Mouse (Mus musculus): ENCODE measurements around the gene Usf2. TPM values are rescaled to one million over a fixed set of nuclear protein-coding genes. Genes with fewer than 3 reads are reported as not detected.
"Not testable (repeated sequence)": the region's sequence is repeated elsewhere in the genome, so short reads cannot be mapped to it uniquely, and the experiment has no call there.

Usf2 gene
- polyA plus RNA-seq, 1 experiment from 2014 or later, result 13.3 TPM

GRCm38 (mm10) chr7:30956357-30956751, 249 bp downstream of the Usf2 start:
- Histone ChIP-seq H3K9ac (ENCODE audit: low read depth, low read length) (peak overlapping the region; percentile 100), H3K27me3 (replicated peaks; ENCODE audit: control insufficient read depth, insufficient read depth, low read length) (no peaks in the 10 kb centered on the region), H3K27ac (ENCODE audit: low read depth, low read length) (peak overlapping the region; percentile 99), H3K4me1 (replicated peaks; ENCODE audit: control insufficient read depth, insufficient read depth, low read length) (peaks cover 4% of the 10 kb centered on the region; the same call in 1 of the 2 replicates), H3K4me3 (ENCODE audit: low read depth, low read length) (peak overlapping the region; percentile 92), H3K36me3 (ENCODE audit: control insufficient read depth, insufficient read depth) (peaks cover 55% of the 10 kb centered on the region), H3K4me2 (replicated peaks; ENCODE audit: low read depth) (peak overlapping the region; percentile 92), H3K9me3 (ENCODE audit: control insufficient read depth) (no peaks in the 10 kb centered on the region)
- TF ChIP-seq CTCF (IDR thresholded peaks at IDR 0.05; ENCODE audit: low read depth), result no peak
- WGBS, result 2% methylated on average over 30 of the region's 49 CpGs
- ATAC-seq, result peak; percentile 45

- peak; percentile 95 for TF ChIP-seq CTCF (IDR thresholded peaks at IDR 0.05; ENCODE audit: low read depth)
- H3K27me3 ChIP-seq (replicated peaks; ENCODE audit: control insufficient read depth, insufficient read depth, low read length), result no peaks in the 10 kb centered on the region
- no peaks in the 10 kb centered on the region for H3K9me3 ChIP-seq (ENCODE audit: control insufficient read depth)
- H3K36me3 ChIP-seq (ENCODE audit: control insufficient read depth, insufficient read depth), result peaks cover 55% of the 10 kb centered on the region
- ATAC-seq, result peak; percentile 66
- peaks cover 4% of the 10 kb centered on the region; the same call in 1 of the 2 replicates for H3K4me1 ChIP-seq (replicated peaks; ENCODE audit: control insufficient read depth, insufficient read depth, low read length)
- WGBS, result under 1% methylated on average over 57 of the region's 64 CpGs
- H3K9ac ChIP-seq (ENCODE audit: low read depth, low read length), result peak overlapping the region; percentile 100
- peak overlapping the region; percentile 92 for H3K4me3 ChIP-seq (ENCODE audit: low read depth, low read length)
- H3K4me2 ChIP-seq (replicated peaks; ENCODE audit: low read depth), result peak overlapping the region; percentile 92
- H3K27ac ChIP-seq (ENCODE audit: low read depth, low read length), result peak overlapping the region; percentile 99
These were observed 833 bp downstream of the Usf2 start for GRCm38 (mm10) chr7:30955584-30956356.

- H3K9ac ChIP-seq (ENCODE audit: low read depth, low read length), result no peak overlapping the region
- H3K27ac ChIP-seq (ENCODE audit: low read depth, low read length), result no peak overlapping the region
- no peak for TF ChIP-seq CTCF (IDR thresholded peaks at IDR 0.05; ENCODE audit: low read depth)
These were observed 1.6 kb downstream of the Usf2 start for GRCm38 (mm10) chr7:30954971-30955520.

GRCm38 (mm10) chr7:30954036-30954435, 2.6 kb downstream of the Usf2 start:
- 75% methylated on average over 3 of the region's 3 CpGs for WGBS
- Histone ChIP-seq H3K4me2 (replicated peaks; ENCODE audit: low read depth) (no peak overlapping the region), H3K27ac (ENCODE audit: low read depth, low read length) (no peak overlapping the region), H3K4me3 (ENCODE audit: low read depth, low read length) (no peak overlapping the region), H3K9ac (ENCODE audit: low read depth, low read length) (no peak overlapping the region), H3K27me3 (replicated peaks; ENCODE audit: control insufficient read depth, insufficient read depth, low read length) (no peaks in the 10 kb centered on the region), H3K9me3 (ENCODE audit: control insufficient read depth) (no peaks in the 10 kb centered on the region), H3K36me3 (ENCODE audit: control insufficient read depth, insufficient read depth) (peaks cover 54% of the 10 kb centered on the region), H3K4me1 (replicated peaks; ENCODE audit: control insufficient read depth, insufficient read depth, low read length) (peaks cover 4% of the 10 kb centered on the region; the same call in 1 of the 2 replicates)
- ATAC-seq, result no peak
- TF ChIP-seq CTCF (IDR thresholded peaks at IDR 0.05; ENCODE audit: low read depth), result peak; percentile 14; the same call in 1 of the 2 replicates

More at GRCm38 (mm10) chr7:30954971-30955520, 1.6 kb downstream of the Usf2 start:
- Histone ChIP-seq H3K4me2 (replicated peaks; ENCODE audit: low read depth) (peak overlapping the region; percentile 92), H3K4me3 (ENCODE audit: low read depth, low read length) (peak overlapping the region; percentile 92), H3K4me1 (replicated peaks; ENCODE audit: control insufficient read depth, insufficient read depth, low read length) (peaks cover 4% of the 10 kb centered on the region; the same call in 1 of the 2 replicates), H3K27me3 (replicated peaks; ENCODE audit: control insufficient read depth, insufficient read depth, low read length) (no peaks in the 10 kb centered on the region), H3K36me3 (ENCODE audit: control insufficient read depth, insufficient read depth) (peaks cover 56% of the 10 kb centered on the region), H3K9me3 (ENCODE audit: control insufficient read depth) (no peaks in the 10 kb centered on the region)
- no peak for ATAC-seq
- 81% methylated on average over 12 of the region's 12 CpGs for WGBS

GRCm38 (mm10) chr7:30953459-30953858, 3.1 kb downstream of the Usf2 start:
- Histone ChIP-seq H3K9me3 (ENCODE audit: control insufficient read depth) (no peaks in the 10 kb centered on the region), H3K4me2 (replicated peaks; ENCODE audit: low read depth) (no peak overlapping the region), H3K27ac (ENCODE audit: low read depth, low read length) (no peak overlapping the region), H3K9ac (ENCODE audit: low read depth, low read length) (no peak overlapping the region), H3K36me3 (ENCODE audit: control insufficient read depth, insufficient read depth) (peaks cover 52% of the 10 kb centered on the region), H3K4me3 (ENCODE audit: low read depth, low read length) (no peak overlapping the region), H3K4me1 (replicated peaks; ENCODE audit: control insufficient read depth, insufficient read depth, low read length) (peaks cover 2% of the 10 kb centered on the region; the same call in 1 of the 2 replicates), H3K27me3 (replicated peaks; ENCODE audit: control insufficient read depth, insufficient read depth, low read length) (no peaks in the 10 kb centered on the region)
- no peak for TF ChIP-seq CTCF (IDR thresholded peaks at IDR 0.05; ENCODE audit: low read depth)
- no peak for ATAC-seq
- 85% methylated on average over 6 of the region's 6 CpGs for WGBS

- 95% methylated on average over 16 of the region's 16 CpGs for WGBS
- ATAC-seq, result no peak
These were observed 4.0 kb downstream of the Usf2 start for GRCm38 (mm10) chr7:30952441-30953265.

GRCm38 (mm10) chr7:30949902-30950301, 6.7 kb downstream of the Usf2 start:
- not testable (repeated sequence) for H3K4me3 ChIP-seq (ENCODE audit: low read depth, low read length); H3K9ac ChIP-seq (ENCODE audit: low read depth, low read length); H3K27ac ChIP-seq (ENCODE audit: low read depth, low read length); H3K4me2 ChIP-seq (replicated peaks; ENCODE audit: low read depth); H3K27me3 ChIP-seq (replicated peaks; ENCODE audit: control insufficient read depth, insufficient read depth, low read length); ATAC-seq; H3K9me3 ChIP-seq (ENCODE audit: control insufficient read depth); H3K4me1 ChIP-seq (replicated peaks; ENCODE audit: control insufficient read depth, insufficient read depth, low read length)
- peaks cover 55% of the 10 kb centered on the region for H3K36me3 ChIP-seq (ENCODE audit: control insufficient read depth, insufficient read depth)
- WGBS, result 85% methylated on average over 3 of the region's 3 CpGs

More at GRCm38 (mm10) chr7:30952441-30953265, 4.0 kb downstream of the Usf2 start:
- Histone ChIP-seq H3K4me3 (ENCODE audit: low read depth, low read length) (no peak overlapping the region), H3K27ac (ENCODE audit: low read depth, low read length) (no peak overlapping the region), H3K9ac (ENCODE audit: low read depth, low read length) (no peak overlapping the region), H3K9me3 (ENCODE audit: control insufficient read depth) (no peaks in the 10 kb centered on the region), H3K36me3 (ENCODE audit: control insufficient read depth, insufficient read depth) (peaks cover 48% of the 10 kb centered on the region), H3K4me1 (replicated peaks; ENCODE audit: control insufficient read depth, insufficient read depth, low read length) (no peaks in the 10 kb centered on the region), H3K4me2 (replicated peaks; ENCODE audit: low read depth) (no peak overlapping the region), H3K27me3 (replicated peaks; ENCODE audit: control insufficient read depth, insufficient read depth, low read length) (no peaks in the 10 kb centered on the region)
- no peak for TF ChIP-seq CTCF (IDR thresholded peaks at IDR 0.05; ENCODE audit: low read depth)
